Mouse (Mus musculus) ovary, postnatal 10 days (tissue): ENCODE measurements at regions not wholly inside any gene's neighbourhood (a gene's known extent, or its start where the extent isn't known, plus 50 kb on each side); places are given as distances from the start of the nearest gene placed in this dataset.

Source experiments
- DNase-seq: peaks from one replicate; pipeline ENCODE4 v3.0.0; 2022; ENCODE audit warnings: low spot score

DNA sequence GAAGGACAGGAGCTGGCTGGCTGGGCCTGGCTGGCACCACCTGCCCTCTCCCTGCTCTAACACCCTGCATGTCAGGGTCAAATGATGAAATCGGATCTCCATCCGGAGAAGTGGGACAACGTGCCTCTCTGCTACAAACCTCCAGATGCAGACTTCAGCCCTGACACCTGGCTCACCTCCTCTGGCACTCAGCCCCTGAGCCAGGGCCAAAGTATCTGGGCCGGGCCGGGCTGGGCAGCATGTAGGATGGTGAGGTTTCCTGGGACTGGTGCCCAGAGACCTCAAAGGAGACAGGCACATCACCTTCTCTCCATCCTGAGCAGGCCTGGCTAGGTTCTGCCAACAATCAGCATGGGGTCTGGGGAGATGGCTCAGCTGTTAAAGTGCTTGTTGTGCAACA is 113.5 kb downstream of the Tfcp2l1 start:
- no peak for DNase-seq

GRCm38 (mm10) chr1:118748196-118748595 is 120.5 kb downstream of the Tfcp2l1 start:
- DNase-seq: no peak

- DNase-seq: no peak
These were observed 125.1 kb downstream of the Tfcp2l1 start for GRCm38 (mm10) chr1:118752869-118753268.

DNA sequence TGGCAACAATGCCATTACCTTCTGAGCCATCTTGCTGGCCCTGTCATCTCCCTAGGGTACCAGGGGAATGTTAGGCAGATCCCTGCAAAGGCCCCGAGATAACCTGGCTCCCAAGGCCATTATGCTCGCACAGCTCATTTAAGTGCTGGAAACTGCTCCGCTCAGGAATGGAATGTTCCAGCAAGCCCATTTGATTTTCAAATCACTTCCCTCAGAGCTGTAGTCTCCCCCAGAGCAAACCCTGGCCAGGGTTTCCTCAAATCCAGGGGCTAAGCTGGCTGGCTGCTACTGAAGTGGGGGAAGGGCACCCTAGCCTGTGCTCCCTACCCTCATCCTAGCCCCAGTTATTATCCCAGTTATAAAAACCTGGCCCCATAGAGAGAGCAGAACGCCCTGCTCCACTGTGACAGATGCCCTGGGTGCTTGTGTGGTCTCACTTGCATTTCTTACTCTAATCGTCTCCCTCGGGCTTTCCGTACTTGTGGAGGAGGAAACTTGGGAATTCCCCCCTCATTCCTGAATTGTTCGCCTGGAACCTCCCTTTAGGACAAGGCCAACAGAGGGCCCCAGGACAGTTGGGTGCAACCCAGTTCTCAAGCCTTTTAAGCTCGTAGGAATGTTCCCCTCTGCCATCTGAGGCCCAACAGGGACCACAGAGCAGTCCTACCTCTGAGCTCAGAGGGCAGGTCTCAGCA is 128.6 kb downstream of the Tfcp2l1 start:
- DNase-seq: no peak

- no peak for DNase-seq
These were observed 129.7 kb downstream of the Tfcp2l1 start for GRCm38 (mm10) chr1:118757340-118758030.

DNA sequence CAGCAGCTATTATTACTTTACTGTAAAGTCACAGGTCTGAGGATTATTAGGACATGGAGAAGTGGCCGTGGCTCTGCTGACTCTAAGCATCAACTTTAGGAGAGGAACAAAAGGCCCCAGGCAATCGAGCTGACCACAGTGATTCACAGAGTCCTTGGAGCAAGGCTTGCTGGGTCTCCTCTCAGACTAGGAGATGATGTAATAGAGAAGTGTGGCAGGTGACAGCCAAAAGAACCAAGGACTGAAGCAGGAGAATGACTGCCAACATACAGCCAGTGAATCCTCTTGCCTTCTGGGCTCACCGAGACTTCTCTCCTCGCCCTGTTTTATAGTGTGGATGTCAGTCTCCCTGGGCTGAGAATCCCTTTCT is 130.3 kb downstream of the Tfcp2l1 start:
- no peak for DNase-seq

GRCm38 (mm10) chr1:118759141-118759932 is 131.6 kb downstream of the Tfcp2l1 start:
- peak; percentile 55 for DNase-seq

DNA sequence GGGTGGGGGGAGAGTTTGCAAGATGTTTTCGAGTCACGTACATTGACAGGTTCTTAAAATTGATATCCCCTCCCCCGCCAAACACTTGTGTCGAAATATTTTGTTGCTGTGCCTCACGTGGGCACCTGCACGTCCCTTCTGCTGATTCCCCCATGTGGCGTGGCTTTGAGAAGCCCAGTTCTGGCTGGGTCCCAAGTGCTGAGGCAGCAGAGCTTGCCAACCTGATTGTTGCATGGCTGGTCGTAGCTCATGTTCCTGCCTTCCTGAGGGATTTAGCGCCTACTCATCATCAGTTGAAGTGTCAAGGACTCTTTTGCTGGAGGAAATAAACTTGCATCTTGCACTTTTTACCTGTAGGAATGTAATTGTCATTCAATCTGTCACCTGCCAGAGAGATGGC is 137.8 kb downstream of the Tfcp2l1 start:
- no peak for DNase-seq

DNA sequence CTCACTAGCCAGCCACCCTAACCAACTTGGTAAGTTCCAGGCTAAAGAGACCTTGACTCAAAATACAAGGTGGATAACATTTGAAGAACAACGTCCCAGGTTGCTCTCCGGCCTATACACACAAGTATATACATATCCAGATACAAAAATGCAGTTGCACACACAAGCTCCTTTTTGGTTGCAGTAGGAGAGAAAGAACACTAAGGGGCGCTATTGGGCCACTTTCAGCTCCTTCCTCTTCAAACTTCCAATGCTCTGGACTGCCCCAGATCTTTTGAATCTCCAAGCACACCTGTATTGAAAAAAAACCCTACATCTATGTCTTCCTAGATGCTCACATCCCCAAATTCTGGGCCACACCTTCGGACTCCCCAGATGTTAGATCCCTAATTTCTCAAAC is 141.1 kb downstream of the Tfcp2l1 start:
- DNase-seq: no peak

DNA sequence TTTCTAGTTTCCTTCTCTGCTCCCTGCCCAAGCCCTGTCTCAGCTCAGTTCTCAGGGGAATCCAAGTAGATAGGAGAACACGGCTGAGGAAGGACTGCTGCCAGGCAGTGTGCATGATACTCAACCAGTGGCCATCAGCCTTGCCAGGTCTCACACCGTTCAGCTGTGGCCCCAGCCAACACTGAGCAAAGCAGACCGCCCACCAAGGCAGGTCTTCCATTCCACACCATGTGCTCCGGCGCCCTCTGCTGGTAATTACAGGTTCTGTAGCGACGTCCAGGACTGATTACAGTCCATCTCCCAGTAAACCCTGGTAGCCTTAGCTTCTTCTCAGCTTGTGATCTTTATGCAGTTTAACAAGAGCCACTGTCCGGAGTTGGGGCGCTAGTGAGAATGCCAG is 144.5 kb downstream of the Tfcp2l1 start:
- peak; percentile 46 for DNase-seq

DNA sequence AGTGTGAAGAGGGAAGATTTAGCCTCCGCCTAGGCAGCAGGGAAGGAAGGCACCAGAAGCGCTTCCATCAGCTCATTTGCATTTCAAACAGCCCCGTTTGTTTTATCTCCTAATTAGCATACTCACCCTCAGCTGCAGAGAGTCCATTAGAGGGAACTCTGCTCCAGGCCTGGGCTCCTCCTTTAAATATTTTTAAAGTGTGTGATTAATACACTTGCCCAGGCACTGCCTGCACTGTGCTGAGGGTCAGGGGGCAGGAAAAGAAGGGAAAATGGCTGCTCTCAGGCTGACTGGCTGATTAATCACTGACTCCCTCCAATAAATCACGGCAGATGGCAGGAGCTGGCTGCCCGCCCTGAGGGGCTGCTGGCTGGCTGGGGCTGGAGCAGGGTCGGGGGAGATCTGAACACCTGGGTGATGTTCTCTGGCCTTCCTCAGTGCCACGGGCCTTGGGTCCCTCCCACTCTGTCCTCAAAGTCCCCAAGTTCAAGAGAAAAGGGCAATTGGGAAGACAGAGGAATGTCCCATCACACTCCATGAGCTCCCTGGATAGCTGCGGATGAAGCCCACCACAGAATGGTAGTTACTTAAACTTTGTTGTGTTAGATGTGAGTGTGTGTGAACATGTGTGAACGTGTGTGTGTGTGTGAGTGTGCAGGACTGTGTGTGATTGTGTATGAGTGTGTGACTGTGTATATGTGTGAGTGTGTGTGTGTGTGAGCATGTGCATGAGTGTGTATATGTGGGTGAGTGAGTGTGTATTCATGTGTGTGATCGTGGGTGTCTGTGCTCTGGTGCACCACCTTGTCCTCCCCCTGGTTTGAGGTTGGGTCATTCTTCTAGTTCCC is 149.1 kb downstream of the Tfcp2l1 start:
- no peak for DNase-seq
